Mouse (Mus musculus): ENCODE data around the gene Trcg1.

Gene Trcg1

DNA sequence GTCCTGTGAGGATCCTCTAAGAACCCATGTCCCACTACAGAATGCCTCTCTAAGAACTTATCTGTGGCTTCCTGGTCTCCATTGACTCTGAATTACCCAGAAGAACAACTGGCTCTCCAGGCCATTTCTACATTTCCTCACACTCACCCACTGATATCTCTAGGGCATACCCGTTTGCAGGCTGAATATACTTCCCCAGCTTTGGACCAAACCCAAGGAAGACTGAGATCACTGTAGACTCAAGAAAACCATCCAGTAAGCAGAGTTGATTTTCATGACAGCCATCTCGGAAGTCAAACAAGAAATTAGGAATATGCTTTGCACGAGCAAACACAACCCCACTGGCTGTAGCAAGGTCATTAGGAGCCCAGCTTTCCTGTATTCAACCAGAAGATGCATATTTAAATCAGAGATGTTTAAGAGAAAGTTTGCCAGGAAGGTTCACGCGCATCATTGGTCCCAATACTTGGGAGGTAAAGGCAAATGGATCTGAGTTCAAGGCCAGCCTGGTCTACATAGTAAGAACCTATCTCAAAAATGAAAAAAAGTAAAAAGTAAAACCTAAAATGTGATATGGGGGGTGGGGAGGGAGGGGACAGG, 3.9 kb upstream of the Trcg1 start:
- peak; percentile 31 for DNase-seq (ENCODE audit: low read depth, low spot score)

DNA sequence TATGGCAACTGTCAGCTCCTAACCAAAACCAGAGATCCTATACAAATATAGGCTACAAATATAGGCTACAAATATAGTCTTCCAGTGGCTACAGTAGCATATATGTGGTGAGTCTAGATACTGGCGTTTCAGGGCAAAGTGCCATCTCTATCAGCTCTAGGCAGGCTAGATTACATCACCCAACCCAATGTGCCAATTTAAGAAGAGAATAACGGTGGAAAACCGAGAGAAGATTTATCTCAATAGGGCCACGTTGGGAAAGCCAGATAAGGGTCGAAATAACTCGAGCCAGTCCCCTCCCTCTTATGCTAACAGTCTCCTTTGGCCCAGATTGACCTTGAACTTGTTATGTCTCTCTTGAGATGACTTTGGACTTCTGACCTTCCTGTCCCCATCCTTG, 3.2 kb upstream of the Trcg1 start:
- peak; percentile 50 for DNase-seq (ENCODE audit: low read depth, low spot score)

DNA sequence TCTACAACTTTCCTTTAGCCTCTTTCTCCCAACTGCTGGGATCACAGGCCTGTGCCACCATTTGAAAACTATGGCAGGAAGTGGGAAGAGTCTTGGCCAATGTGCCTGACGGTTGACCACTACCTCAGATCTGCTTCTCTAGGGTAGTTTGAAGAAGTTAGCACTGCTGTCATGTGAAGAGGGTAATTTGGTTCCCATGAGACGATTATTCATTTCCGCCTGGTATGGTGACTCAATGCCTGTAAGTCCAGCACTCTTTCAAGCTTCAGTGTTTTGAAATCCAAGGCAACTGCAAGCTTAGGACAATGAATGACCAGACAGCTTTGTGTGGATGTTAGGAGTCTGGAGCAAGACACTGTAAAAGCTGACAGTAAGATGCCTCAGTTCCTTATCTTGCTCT, 2.6 kb upstream of the Trcg1 start:
- DNase-seq (ENCODE audit: low read depth, low spot score) = peak; percentile 91

DNA sequence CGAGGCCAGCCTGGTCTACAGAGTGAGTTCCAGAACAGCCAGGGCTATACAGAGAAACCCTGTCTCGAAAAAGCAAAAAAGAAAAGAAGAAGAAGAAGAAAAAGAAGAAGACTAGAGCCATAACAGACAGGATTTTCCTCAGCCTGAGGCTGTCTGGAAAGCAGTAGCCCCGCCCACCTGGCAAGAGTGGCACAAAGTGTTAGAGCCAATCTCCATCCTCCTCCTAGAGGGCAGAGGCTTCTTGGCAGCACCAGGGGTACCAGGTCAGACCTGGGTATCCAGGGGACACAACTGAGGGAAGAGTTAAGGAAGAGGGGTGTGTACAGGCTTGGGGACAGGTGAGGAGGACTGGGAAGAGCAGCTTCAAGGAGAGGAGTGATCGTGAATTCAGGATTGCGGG, 1.3 kb downstream of the Trcg1 start:
- peak; percentile 39 for DNase-seq (ENCODE audit: low read depth, low spot score)

DNA sequence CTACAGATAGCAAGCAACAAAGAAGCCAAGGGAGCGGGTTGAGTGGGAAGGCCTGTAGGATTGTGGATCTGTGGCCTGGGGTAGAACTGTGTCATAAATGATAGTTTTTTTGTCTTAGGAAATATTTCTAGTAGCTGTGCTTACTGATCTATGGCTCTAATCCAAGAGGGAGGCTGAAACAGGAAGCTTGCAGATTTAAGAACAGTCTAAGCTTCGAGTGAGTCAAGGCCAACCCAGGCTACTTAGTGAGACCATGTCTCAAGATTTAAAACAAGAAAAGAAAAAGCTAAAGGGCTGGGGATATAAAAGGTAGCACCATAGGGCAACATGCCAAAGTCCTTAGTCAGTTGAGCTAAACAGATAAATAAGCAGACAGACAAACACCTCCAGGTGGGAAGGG, 1.9 kb downstream of the Trcg1 start:
- peak; percentile 39 for DNase-seq (ENCODE audit: low read depth, low spot score)

DNA sequence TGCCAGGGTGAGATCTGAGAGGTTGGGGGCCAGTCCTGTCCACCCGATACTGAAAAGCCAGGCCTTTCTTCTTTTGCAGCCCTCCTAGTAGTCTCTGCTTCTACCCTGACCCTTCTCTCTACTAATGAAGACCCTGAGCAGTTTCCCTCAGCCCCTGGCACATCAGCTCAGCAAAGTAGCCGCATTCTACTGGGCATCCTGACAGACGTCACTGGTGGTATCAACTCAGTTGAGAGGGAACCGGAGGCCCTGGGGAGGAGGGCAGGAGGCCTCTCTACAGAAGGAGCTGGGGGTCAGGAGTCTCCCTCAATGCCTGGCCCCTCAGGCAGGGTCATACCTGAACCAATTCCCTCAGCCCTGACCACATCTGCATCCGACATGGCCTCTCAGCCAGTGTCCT, 4.8 kb downstream of the Trcg1 start:
- DNase-seq (ENCODE audit: low read depth, low spot score) = no peak

DNA sequence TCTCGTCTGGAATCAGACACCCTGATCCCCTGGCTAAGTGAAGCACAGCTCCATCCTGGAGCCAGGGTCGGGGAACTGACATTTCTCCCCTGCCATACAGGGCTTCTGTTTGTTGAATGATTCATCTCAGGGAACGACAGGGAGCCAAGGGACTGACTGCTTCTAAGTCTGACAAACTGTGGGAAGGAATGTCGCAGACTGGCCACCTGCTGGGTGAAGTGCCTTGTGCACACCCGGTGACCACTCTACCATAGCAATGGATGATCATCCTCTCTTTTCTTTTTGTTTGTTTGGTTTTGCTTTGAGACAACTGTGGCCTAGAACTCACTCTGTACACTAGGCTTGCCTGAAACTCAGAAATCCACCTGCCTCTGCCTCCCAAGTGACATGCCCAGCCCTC, 6.6 kb downstream of the Trcg1 start:
- DNase-seq (ENCODE audit: low read depth, low spot score) = no peak

DNA sequence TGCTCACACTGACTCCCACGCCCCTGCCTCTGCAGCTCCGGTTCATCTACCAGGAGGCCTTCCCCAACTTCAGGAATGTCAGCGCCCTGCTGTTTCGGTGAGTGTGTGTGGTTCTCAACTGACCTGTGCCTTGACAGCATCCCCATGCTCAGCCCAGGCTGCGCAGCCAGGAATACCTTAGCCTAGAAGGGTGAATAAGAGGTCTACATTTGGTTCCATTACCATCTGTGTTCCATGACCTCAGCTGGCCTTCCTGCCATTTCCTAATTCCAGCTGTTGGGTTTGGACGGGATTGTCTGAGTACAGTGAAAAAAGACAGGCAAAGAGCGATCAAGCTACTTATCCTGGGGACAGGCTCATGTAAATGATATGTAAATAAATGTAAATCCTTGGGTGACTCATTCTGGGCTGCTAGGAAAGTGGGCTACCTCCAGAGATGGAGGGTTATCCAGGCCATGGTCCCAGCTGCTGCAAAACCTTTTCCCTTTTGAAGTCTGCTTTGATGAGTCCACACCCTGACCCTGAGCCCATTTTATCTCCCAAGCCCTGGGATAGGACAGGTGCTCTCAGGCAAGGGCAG, 7.8 kb downstream of the Trcg1 start:
- no peak for DNase-seq (ENCODE audit: low read depth, low spot score)

DNA sequence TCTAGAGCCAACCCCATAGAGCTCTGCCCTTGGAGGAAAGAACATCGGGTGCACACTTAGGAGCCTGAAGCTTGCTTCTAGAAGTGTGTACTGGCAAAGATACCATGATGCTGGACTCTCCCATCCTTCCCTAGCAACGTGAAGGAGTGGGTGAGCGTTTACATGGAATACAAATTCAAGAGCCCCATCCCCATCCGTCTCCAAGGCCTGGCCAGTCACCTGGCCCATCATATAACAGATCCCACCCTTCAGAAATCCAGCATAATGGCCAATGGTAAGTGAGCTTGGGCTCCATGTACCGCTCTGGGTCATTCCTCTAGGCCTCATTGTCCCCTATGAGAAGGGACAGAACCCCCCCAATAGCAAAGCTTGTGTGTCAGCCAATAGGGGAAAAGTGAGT, 10.1 kb downstream of the Trcg1 start:
- no peak for DNase-seq (ENCODE audit: low read depth, low spot score)

DNA sequence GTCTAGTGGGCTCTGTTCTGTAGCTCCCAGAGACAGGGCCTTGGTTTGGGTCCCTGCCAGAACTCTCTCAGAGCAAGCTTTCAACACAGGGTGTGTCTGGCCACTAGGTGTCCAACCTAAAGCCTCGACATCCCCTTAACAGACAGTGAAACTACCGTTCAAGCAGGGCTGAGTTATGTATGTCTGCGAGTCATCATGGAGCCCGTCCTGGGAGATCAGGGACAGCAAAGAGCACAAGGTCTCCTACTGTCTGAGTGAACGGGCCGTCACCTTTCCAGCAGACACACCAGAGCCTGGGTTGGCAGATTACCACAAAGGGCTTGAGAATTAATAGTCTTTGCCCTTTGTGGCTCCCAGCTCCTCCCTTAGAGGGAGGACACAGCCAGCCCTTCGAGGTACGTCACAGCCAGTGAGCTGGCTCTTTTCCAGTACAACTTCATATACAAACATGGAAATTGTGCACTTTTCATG, 10.9 kb downstream of the Trcg1 start:
- peak; percentile 69 for DNase-seq (ENCODE audit: low read depth, low spot score)

DNA sequence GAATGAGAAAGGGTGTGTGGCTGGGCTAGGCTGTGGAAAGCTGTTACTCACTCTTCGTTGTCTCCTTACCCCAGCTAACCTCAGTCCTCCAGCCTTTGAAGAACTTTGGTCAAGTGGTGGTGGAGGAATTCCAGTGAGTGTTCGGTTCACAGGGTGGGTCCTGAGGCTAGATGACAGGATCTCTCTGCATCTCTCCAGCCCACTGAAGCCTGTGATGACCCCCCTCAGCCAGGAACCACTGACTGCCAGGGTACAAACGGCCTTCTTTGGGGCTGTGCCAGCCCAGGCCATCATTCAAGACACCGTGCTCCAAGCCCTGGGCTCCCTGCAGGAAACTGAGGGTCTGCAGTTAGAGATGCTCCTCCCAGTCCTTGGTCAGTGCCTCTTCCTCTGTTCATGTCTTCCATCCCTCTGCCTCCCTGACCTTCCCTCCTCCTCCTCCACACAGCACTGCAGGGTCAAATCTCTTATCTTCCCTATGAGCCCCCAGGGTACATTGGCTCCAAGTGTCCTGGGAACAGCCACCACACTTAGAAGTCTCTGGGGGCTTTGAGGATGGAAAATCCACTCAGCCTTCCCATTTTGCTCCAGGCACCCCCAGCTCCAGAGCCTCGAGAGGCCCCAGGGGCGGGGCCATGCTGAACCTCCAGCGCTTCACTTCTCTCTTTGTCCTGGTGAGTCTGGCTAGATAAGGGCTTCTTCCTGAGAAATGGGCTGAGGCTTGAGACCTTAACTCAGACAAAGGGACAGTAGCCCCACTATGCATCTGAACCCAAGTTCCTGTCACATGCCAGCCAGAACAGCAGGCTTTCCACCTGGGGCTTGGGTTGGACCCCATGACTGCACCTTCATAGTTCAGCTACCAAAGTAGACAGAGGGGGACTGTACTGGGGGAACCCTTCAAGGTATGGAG, 11.9 kb downstream of the Trcg1 start:
- no peak for DNase-seq (ENCODE audit: low read depth, low spot score)

DNA sequence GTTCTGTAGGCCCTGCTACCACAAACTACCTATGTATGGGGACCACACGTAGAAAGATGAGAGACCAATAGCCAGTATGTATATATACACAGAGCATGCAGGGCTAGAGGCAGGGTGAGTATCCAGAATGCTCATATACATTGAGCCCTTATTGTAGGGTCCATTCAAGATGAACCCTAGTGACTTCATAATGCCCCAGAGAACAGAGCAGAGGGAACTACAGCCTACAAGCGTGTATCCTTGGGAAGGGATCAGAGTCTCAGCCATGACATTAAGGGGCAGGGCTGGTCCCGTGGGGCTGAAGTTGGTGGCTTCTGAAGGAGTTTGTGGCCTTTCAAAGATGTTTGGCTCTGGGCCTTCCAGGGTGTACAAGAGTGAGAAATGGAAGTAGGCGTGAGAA, 13.7 kb downstream of the Trcg1 start:
- no peak for DNase-seq (ENCODE audit: low read depth, low spot score)

DNA sequence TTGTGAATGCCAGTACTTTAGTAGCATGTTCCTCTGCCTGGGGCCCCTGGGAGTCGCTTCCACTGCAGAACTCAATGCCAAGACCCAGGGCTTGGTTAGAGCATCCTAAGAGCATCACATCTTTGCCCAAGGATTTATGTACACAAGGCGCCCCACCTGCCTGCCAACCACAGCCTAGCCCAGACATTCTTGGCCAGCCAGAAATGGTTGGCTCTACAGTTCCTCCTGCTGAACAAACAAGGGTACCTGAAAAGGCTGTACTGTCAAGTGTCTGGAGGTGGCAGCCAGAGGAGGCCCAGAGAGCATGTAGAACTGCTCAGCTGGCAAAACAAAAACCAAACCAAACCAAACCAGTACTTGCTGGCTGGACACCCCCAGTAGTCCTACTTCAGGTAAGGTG, 14.8 kb downstream of the Trcg1 start:
- DNase-seq (ENCODE audit: low read depth, low spot score) = no peak

DNA sequence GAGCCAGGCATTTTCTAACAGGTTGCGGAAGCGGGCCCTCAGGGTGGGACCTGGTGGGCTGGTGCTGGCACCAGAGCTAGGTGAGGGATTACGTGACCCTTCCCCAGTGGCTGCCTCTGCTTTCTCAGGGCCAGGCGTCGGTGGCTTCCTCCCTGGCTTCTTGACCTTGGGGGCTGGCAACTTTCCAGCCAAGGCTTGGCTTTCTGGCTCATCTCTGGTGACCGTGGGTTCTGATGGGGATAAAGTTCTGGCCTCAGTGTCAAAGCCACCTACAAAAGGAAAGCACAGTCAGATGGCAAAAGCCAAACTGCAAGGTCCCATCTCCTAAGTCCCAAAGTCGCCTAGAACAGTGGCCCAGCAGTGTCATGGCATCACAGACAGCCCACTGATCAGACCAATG, 17.7 kb downstream of the Trcg1 start:
- no peak for DNase-seq (ENCODE audit: low read depth, low spot score)

DNA sequence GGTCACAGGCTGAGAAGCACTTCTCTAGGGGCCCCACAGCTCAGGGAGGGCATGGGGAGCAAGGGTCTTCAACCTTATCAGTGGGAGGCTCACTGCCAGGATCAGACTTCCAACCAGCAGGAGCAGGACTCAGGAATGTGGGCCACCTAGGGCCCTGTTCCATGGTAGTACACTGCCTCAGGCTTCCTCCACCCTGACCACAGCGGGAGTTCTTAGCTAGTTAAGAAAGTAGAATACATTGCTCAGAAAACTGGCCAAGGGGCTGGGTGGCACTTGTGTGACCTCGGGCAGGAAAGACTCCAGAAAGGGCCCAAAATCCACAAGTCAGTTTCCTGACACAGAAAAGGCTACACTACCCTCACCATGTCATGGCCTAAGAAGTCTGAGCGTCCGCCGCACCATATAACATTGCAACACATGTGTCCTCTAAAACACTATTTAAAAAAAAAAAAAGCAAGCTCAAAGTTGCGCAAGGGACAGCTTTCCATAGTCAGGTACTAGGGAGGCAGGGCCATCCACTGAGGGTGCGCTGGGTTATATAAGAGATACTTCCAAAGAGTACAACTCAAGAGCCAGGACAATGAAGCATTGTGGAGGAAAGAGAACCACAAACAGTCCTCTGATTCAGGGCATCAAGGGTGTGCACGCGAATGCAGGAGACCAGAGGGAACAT, 18.6 kb downstream of the Trcg1 start:
- DNase-seq (ENCODE audit: low read depth, low spot score) = no peak

DNA sequence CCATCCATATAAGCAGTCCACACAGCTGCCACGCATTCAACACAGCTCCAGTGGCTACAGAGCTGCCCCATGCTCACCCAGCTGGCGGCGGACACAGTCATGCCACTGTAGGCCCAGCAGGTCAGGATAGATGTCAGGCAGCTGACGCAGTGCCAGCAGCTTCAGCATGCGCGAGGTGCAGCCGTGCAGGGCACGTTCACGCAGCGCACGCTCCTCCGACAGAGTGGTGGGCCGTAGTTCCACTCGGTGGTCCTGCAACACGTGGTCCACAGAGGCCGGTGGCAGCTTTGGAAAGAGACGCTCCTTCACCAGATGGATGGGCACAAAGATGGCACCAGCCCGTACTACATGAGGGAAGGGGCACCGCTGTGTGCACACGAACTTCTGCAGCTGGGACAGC, 20.0 kb downstream of the Trcg1 start:
- no peak for DNase-seq (ENCODE audit: low read depth, low spot score)

DNA sequence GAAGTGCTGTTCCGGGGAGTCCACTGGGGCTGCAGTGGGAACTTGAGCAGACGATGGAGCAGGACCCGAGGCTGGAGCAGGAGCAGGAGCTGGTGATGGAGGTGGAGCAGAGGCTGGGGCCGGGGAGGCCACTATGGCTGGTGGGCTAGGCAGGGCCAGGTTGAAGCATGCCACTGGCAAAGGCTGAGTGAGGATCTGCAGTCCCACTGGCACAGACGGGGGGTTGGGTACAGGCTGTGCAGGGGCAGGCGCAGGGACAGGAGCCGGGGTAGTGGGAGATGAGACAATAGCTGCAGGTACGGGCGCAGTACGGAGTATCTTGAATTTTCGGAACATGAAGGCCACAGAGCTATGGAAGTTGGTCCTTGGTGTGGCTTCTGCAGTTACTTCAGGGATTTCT, 20.5 kb downstream of the Trcg1 start:
- DNase-seq (ENCODE audit: low read depth, low spot score) = no peak

DNA sequence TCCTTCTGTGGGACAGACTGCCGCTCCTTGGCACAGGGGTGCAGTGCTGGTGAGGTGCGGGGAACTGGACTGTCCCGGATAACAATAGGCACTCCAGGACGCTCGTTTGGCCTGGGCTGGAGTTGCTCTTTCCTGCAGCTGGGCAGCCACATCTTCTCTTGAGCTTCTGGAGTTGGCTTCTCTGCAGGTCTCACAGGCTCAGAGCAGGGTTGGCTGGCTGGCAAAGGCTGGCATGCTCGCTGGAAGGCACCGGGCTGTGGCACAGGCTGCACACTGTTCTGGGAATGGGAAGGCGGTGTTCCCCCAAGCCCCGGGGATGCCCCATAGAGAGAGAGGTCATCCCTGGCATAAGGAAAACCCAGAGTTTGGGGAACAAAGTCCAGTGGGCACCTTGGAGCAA, 21.3 kb downstream of the Trcg1 start:
- no peak for DNase-seq (ENCODE audit: low read depth, low spot score)

DNA sequence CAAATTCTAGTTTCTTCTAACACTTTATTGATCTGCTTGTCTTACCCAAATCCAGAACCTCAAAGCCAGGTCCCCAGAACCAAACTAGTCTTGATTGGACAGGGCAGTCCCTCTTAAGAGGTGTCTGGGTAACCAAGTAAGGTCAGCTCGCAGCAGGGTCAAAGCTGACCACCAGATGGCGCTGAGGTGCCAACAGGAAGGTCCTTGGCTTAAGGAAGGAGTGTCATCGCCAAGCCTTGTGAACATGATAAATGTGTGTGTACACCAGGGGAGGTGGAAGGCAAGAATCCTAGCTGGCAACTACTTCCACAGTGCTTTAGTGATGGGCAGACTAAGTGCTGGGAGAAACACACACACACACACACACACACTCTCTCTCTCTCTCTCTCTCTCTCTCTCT, 23.4 kb downstream of the Trcg1 start:
- peak; percentile 96 for DNase-seq (ENCODE audit: low read depth, low spot score)

DNA sequence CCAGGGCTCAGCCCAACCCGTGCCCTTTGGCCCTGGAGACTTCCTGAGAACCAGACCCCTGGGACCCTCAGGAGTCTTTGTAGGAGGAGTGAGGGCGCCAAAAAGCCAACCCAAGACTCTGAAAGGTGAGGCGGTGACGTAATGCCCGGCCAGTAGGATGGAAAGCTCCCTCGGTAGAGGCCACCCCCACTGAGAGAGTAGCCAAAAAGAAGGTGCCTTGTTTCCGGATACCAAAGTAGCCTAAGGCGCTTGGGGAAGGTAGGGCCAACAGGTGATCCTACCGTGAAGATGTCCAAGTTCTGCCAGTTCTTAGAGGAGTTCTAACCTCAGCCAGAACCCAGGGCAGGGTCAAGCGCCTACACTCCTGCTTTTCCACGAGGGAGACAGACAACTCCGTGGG, 24.6 kb downstream of the Trcg1 start:
- peak; percentile 49 for DNase-seq (ENCODE audit: low read depth, low spot score)

DNA sequence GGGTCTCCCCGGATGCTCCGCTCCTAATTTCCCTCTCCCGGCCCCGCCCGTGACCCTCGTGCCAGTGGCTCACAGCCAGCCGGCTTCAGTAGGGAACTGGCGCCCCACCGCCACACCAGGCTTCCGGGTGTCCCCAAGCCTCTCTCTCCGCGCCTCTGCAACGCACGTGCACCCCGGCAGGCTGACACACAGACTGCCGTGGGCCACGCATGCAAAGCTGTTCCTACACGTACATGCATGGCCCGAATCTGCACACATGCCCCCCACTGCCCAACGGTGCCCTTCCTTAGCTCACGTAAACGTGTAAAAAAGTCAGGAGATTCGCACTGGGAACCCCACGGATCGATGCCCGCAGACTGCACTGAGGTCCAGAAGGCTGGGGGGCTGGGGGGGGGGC, 25.2 kb downstream of the Trcg1 start:
- DNase-seq (ENCODE audit: low read depth, low spot score) = no peak

All from 3T3-L1 (cell line).